Mouse (Mus musculus) intestine, postnatal 0 days (tissue): ENCODE data around the gene Depdc1b. TPM values are rescaled to one million over a fixed set of nuclear protein-coding genes. Genes with fewer than 3 reads are reported as not detected.

Experiments used
- ATAC-seq: fragments of 200-750 bp; cut with Nextera tagmentation; 2 replicates; pipeline ENCODE4 v1.8.0; 2017; ENCODE audit warnings: mild to moderate bottlenecking, moderate TSS enrichment, moderate library complexity
- H3K27ac ChIP-seq: fragments of 300-500 bp; sonication (generic); 2 replicates; pipeline ENCODE4 v1.5.1; 2014; ENCODE audit warnings: mild to moderate bottlenecking, low read depth, low read length, moderate library complexity
- H3K27me3 ChIP-seq: fragments of 300-500 bp; sonication (generic); replicated peaks from 2 replicates; pipeline ENCODE4 v1.6.1; 2014; ENCODE audit warnings: low read length, mixed read lengths; ENCODE audit not compliant: control insufficient read depth, insufficient read depth
- H3K36me3 ChIP-seq: fragments of 300-500 bp; sonication (generic); 2 replicates; pipeline ENCODE4 v1.6.1; 2014; ENCODE audit warnings: mild to moderate bottlenecking, moderate library complexity; ENCODE audit not compliant: control insufficient read depth, insufficient read depth
- H3K4me1 ChIP-seq: fragments of 300-500 bp; sonication (generic); replicated peaks from 2 replicates; pipeline ENCODE4 v1.6.1; 2014; ENCODE audit warnings: antibody characterized with exemption, low read length, mixed read lengths; ENCODE audit not compliant: control insufficient read depth, insufficient read depth
- H3K4me2 ChIP-seq: fragments of 300-500 bp; sonication (generic); replicated peaks from 2 replicates; pipeline ENCODE4 v1.6.1; 2014; ENCODE audit warnings: low read depth, mild to moderate bottlenecking, moderate library complexity
- H3K4me3 ChIP-seq: fragments of 300-500 bp; sonication (generic); 2 replicates; pipeline ENCODE4 v1.5.1; 2014; ENCODE audit warnings: low read depth, low read length
- H3K9ac ChIP-seq: fragments of 300-500 bp; sonication (generic); 2 replicates; pipeline ENCODE4 v1.6.1; 2014; ENCODE audit warnings: mild to moderate bottlenecking, low read depth, low read length
- H3K9me3 ChIP-seq: fragments of 300-500 bp; sonication (generic); 2 replicates; pipeline ENCODE4 v1.6.1; 2016; ENCODE audit warnings: mixed run types; ENCODE audit not compliant: control insufficient read depth
- CTCF ChIP-seq: sonication (generic); IDR thresholded peaks from 2 replicates; pipeline ENCODE4 v1.5.1; 2016; ENCODE audit warnings: low read depth, mild to moderate bottlenecking, control low read depth, antibody characterized with exemption, moderate library complexity
- WGBS: fragments of 180-500 bp; shearing (Covaris S2); extraction: QIAGEN DNeasy Blood & Tissue Kit; methylation state at CpG from one replicate; pipeline ENCODE4 v1.1.7; 2014; 5-methylcytosine and 5-hydroxymethylcytosine counted together
- polyA plus RNA-seq: library from polyadenylated mRNA; unstranded; fragments of >200 nt; fragmentation: Nextera tagmentation; extraction: Ambion mirVana; gene quantifications from 2 replicates; pipeline ENCODE4 v1.2.1, GENCODE M21; 2015

Gene Depdc1b
- polyA plus RNA-seq, 1 experiment from 2014 or later: 1.3 TPM

GRCm38 (mm10) chr13:108273456-108273855 is 42.7 kb upstream of the Depdc1b start:
- H3K9me3 ChIP-seq: no peaks in the 10 kb centered on the region
- no peak for TF ChIP-seq CTCF
- H3K27me3 ChIP-seq: no peaks in the 10 kb centered on the region
- H3K36me3 ChIP-seq: no peaks in the 10 kb centered on the region
- no peak for ATAC-seq
- no peak overlapping the region for H3K9ac ChIP-seq
- no peak overlapping the region for H3K4me3 ChIP-seq
- H3K4me2 ChIP-seq: no peak overlapping the region
- 75% methylated on average over 5 of the region's 5 CpGs for WGBS
- H3K27ac ChIP-seq: no peak overlapping the region
- 0 out of 2 replicates have a peak, but pooled peaks cover 3% of the 10 kb centered on the region for H3K4me1 ChIP-seq

- Histone ChIP-seq H3K4me2 (no peak overlapping the region), H3K27ac (no peak overlapping the region), H3K27me3 (no peaks in the 10 kb centered on the region), H3K36me3 (no peaks in the 10 kb centered on the region), H3K4me3 (no peak overlapping the region), H3K9ac (no peak overlapping the region), H3K9me3 (no peaks in the 10 kb centered on the region), H3K4me1 (0 out of 2 replicates have a peak, but pooled peaks cover 3% of the 10 kb centered on the region)
- TF ChIP-seq CTCF: no peak
- WGBS: 71% methylated on average over 1 of the region's 1 CpGs
- no peak for ATAC-seq
These were observed 39.6 kb upstream of the Depdc1b start for GRCm38 (mm10) chr13:108276561-108276960.

GRCm38 (mm10) chr13:108277320-108277719 is 38.8 kb upstream of the Depdc1b start:
- 90% methylated on average over 7 of the region's 7 CpGs for WGBS
- no peaks in the 10 kb centered on the region for H3K27me3 ChIP-seq
- no peak for ATAC-seq
- no peaks in the 10 kb centered on the region for H3K36me3 ChIP-seq
- no peak overlapping the region for H3K4me2 ChIP-seq
- H3K27ac ChIP-seq: no peak overlapping the region
- no peak overlapping the region for H3K4me3 ChIP-seq
- no peak for TF ChIP-seq CTCF
- no peaks in the 10 kb centered on the region for H3K9me3 ChIP-seq
- H3K9ac ChIP-seq: no peak overlapping the region
- 0 out of 2 replicates have a peak, but pooled peaks cover 2% of the 10 kb centered on the region for H3K4me1 ChIP-seq

GRCm38 (mm10) chr13:108278592-108278991 is 37.5 kb upstream of the Depdc1b start:
- no peak for TF ChIP-seq CTCF
- WGBS: 71% methylated on average over 6 of the region's 6 CpGs
- no peaks in the 10 kb centered on the region for H3K9me3 ChIP-seq
- no peaks in the 10 kb centered on the region for H3K4me1 ChIP-seq
- no peak overlapping the region for H3K9ac ChIP-seq
- no peak for ATAC-seq
- H3K4me2 ChIP-seq: no peak overlapping the region
- H3K4me3 ChIP-seq: no peak overlapping the region
- no peak overlapping the region for H3K27ac ChIP-seq
- H3K36me3 ChIP-seq: no peaks in the 10 kb centered on the region
- H3K27me3 ChIP-seq: no peaks in the 10 kb centered on the region

GRCm38 (mm10) chr13:108284312-108284711 is 31.8 kb upstream of the Depdc1b start:
- Histone ChIP-seq H3K4me1 (no peaks in the 10 kb centered on the region), H3K36me3 (no peaks in the 10 kb centered on the region), H3K27me3 (no peaks in the 10 kb centered on the region), H3K27ac (no peak overlapping the region), H3K4me3 (no peak overlapping the region), H3K4me2 (no peak overlapping the region), H3K9ac (no peak overlapping the region), H3K9me3 (no peaks in the 10 kb centered on the region)
- 89% methylated on average over 2 of the region's 2 CpGs for WGBS
- TF ChIP-seq CTCF: no peak
- ATAC-seq: no peak

GRCm38 (mm10) chr13:108287953-108288352 is 28.2 kb upstream of the Depdc1b start:
- ATAC-seq: no peak
- no peak overlapping the region for H3K4me2 ChIP-seq
- no peaks in the 10 kb centered on the region for H3K27me3 ChIP-seq
- no peaks in the 10 kb centered on the region for H3K36me3 ChIP-seq
- 60% methylated on average over 3 of the region's 3 CpGs for WGBS
- H3K27ac ChIP-seq: no peak overlapping the region
- H3K4me3 ChIP-seq: no peak overlapping the region
- H3K9ac ChIP-seq: no peak overlapping the region
- TF ChIP-seq CTCF: no peak
- H3K9me3 ChIP-seq: no peaks in the 10 kb centered on the region
- H3K4me1 ChIP-seq: no peaks in the 10 kb centered on the region

GRCm38 (mm10) chr13:108289436-108289835 is 26.7 kb upstream of the Depdc1b start:
- Histone ChIP-seq H3K27me3 (no peaks in the 10 kb centered on the region), H3K36me3 (no peaks in the 10 kb centered on the region), H3K27ac (no peak overlapping the region), H3K4me2 (no peak overlapping the region), H3K9me3 (no peaks in the 10 kb centered on the region), H3K9ac (no peak overlapping the region), H3K4me1 (no peaks in the 10 kb centered on the region), H3K4me3 (no peak overlapping the region)
- WGBS: 74% methylated on average over 3 of the region's 3 CpGs
- ATAC-seq: no peak
- no peak for TF ChIP-seq CTCF
